Mouse (Mus musculus) heart, adult 2 months (tissue): ENCODE results near the gene Nploc4. TPM values are rescaled to one million over a fixed set of nuclear protein-coding genes. Genes with fewer than 3 reads are reported as not detected.

Source experiments
- DNase-seq, 2 experiments: peaks; one replicate each; pipeline ENCODE4 v3.0.0; 2021
- H3K27ac ChIP-seq: fragments of 200-600 bp; 2 replicates; pipeline ENCODE4 v1.8.1; 2022
- H3K27me3 ChIP-seq: fragments of 200-500 bp; 2 replicates; pipeline ENCODE4 v1.6.1; 2012; ENCODE audit warnings: mild to moderate bottlenecking, low read length, inconsistent platforms, mixed read lengths; ENCODE audit not compliant: control insufficient read depth, insufficient read depth
- H3K36me3 ChIP-seq: fragments of 200-500 bp; 2 replicates; pipeline ENCODE4 v1.6.1; 2012; ENCODE audit warnings: low read length, inconsistent platforms; ENCODE audit not compliant: control insufficient read depth, insufficient read depth
- H3K4me1 ChIP-seq: fragments of 200-500 bp; 2 replicates; pipeline ENCODE4 v1.6.1; 2011; ENCODE audit warnings: low read length; ENCODE audit not compliant: control insufficient read depth, insufficient read depth
- H3K4me3 ChIP-seq: fragments of 200-600 bp; 2 replicates; pipeline ENCODE4 v1.8.1; 2022
- H3K79me2 ChIP-seq: fragments of 200-500 bp; replicated peaks from 2 replicates; pipeline ENCODE4 v1.6.1; 2012; ENCODE audit warnings: mild to moderate bottlenecking, inconsistent platforms, low read length, moderate library complexity, mixed read lengths; ENCODE audit not compliant: control insufficient read depth, insufficient read depth
- H3K9ac ChIP-seq: fragments of 200-500 bp; 2 replicates; pipeline ENCODE4 v1.6.1; 2012; ENCODE audit warnings: low read depth, mild to moderate bottlenecking, control low read depth, inconsistent platforms, low read length, mixed read lengths
- CTCF ChIP-seq: fragments of 200-600 bp; IDR thresholded peaks from 2 replicates; pipeline ENCODE4 v1.8.1; 2022; ENCODE audit warnings: antibody characterized with exemption, mild to moderate bottlenecking, moderate library complexity
- EP300 ChIP-seq: fragments of 200-500 bp; IDR thresholded peaks from 2 replicates; pipeline ENCODE4 v1.6.1; 2011; ENCODE audit warnings: low read depth, low read length, control low read depth; ENCODE audit not compliant: insufficient read depth
- POLR2A ChIP-seq: fragments of 200-500 bp; IDR thresholded peaks from 2 replicates; pipeline ENCODE4 v1.6.1; 2011; ENCODE audit warnings: mild to moderate bottlenecking, low read depth, low read length, control low read depth; ENCODE audit not compliant: insufficient read depth
- WGBS: fragments of 180-500 bp; shearing (Covaris S2); methylation state at CpG from one replicate; pipeline ENCODE4 v1.1.7; 2018; 5-methylcytosine and 5-hydroxymethylcytosine counted together
- intact Hi-C: fragments of 180-260 bp; cut with DNase I; formaldehyde crosslinking; loops from one replicate; pipeline ENCODE4 v1.15.1; 2025
- microRNA-seq, 2 experiments: library from miRNA; unstranded; fragments of <30 nt; microRNA quantifications; one replicate each; pipeline ENCODE4 v1.2.0; 2021
- polyA plus RNA-seq: library from polyadenylated mRNA; depleted of rRNA; stranded (reverse); fragments of >200 nt; gene quantifications from 2 replicates; pipeline ENCODE4 v1.2.3, GENCODE M21; 2012; rRNA removed
- total RNA-seq, 2 experiments: library from RNA; stranded (reverse); gene quantifications; 2 replicates each; pipeline ENCODE4 v1.2.3; 2021

Nploc4 gene
- total and polyA plus RNA-seq, 3 experiments: 36.6 to 58.4 (median 54.8) TPM

DNA sequence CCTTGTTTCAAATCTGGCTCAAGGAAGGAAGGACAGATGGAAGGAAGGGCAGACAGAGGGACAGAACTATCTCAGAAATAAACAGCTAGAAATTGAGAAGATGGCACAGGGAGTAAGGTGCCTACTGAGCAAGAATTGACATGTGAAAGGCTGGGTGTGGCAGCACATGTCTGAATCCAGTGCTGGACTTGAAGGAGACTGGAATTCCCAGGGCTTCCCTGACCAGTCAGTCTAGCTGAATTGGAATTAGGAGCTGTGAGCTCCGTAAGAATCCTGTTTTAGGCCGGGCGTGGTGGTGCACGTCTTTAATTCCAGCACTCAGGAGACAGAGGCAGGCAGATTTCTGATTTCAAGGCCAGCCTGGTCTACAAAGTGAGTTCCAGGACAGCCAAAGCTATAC lies 95.8 kb downstream of the Nploc4 start:
- no peak overlapping the region for H3K9ac ChIP-seq
- H3K4me3 ChIP-seq: no peak overlapping the region
- no peak overlapping the region for H3K27ac ChIP-seq
- DNase-seq: no peak
- intact Hi-C loops: no loop called here
- H3K79me2 ChIP-seq: no peaks in the 10 kb centered on the region
- TF ChIP-seq EP300: no peak
- TF ChIP-seq CTCF: no peak
- no peak for TF ChIP-seq POLR2A
- H3K36me3 ChIP-seq: peaks cover 5% of the 10 kb centered on the region
- H3K4me1 ChIP-seq: peaks cover 5% of the 10 kb centered on the region
- no peaks in the 10 kb centered on the region for H3K27me3 ChIP-seq
- WGBS: 93% methylated on average over 4 of the region's 4 CpGs

DNA sequence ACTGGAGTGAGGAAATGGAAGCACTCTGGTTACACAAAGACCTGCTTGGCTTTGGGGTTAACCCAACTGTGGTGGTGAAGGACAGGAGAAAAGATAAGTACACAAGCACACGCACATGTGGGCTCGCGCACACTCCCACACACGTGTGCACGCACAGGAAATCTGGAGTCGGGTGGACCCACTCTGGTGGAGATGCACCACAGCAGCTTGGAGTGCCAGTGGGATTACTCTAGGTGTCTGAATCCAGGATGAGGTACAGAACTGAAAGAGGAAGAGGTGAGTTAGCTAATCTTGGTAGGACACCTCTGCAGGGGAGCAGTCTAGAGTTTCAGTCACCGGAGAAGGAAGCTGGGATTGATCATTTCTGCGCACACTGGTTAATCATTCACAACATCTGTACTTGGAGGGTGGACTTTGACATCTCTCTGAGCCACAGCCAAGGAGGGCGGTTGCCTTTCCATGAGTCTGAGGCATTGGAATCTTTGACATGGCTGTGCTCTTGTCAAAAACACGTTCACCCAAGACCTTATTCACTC lies 97.5 kb downstream of the Nploc4 start:
- Histone ChIP-seq H3K36me3 (peaks cover under 1% of the 10 kb centered on the region), H3K27me3 (no peaks in the 10 kb centered on the region), H3K4me3 (no peak overlapping the region), H3K27ac (no peak overlapping the region), H3K79me2 (no peaks in the 10 kb centered on the region), H3K9ac (no peak overlapping the region), H3K4me1 (peaks cover under 1% of the 10 kb centered on the region; the same call in 1 of the 2 replicates)
- WGBS: 79% methylated on average over 10 of the region's 10 CpGs
- intact Hi-C loops: no loop called here
- no peak for DNase-seq
- TF ChIP-seq POLR2A: no peak
- TF ChIP-seq CTCF: no peak
- no peak for TF ChIP-seq EP300

- 79% methylated on average over 3 of the region's 3 CpGs for WGBS
- no peaks in the 10 kb centered on the region for H3K4me1 ChIP-seq
- intact Hi-C loops: no loop called here
These were observed 98.7 kb downstream of the Nploc4 start for GRCm38 (mm10) chr11:120338786-120339185.

DNA sequence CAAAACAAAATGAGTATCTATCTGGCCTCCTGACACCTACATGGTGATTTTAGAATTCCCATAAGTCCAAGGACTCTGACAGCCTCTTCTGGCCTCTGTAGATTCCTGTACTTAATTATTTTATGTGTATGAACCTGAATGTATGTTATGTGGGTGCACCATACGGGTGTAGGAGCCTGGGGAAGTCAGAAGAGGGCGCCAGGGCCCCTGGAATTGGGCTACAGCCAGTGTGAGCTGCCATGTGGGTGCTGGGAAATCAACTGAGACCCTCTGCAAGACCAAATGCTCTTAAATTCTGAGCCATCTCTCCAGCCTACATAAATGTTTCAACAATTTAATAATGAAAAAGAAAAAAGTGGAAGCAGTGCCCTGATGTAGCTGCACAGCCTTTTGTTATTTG lies 100.1 kb downstream of the Nploc4 start:
- Histone ChIP-seq H3K27ac (no peak overlapping the region), H3K4me1 (no peaks in the 10 kb centered on the region), H3K4me3 (no peak overlapping the region), H3K79me2 (no peaks in the 10 kb centered on the region), H3K27me3 (no peaks in the 10 kb centered on the region), H3K9ac (no peak overlapping the region), H3K36me3 (no peaks in the 10 kb centered on the region)
- 55% methylated on average over 2 of the region's 2 CpGs for WGBS
- TF ChIP-seq EP300 (no peak), CTCF (0 out of 2 replicates have a peak, but pooled peaks have one; percentile 7), POLR2A (no peak)
- intact Hi-C loops: no loop called here
- DNase-seq: no peak

More at GRCm38 (mm10) chr11:120338786-120339185, 98.7 kb downstream of the Nploc4 start:
- H3K4me3 ChIP-seq: no peak overlapping the region
- DNase-seq: no peak
- no peak overlapping the region for H3K27ac ChIP-seq
- no peaks in the 10 kb centered on the region for H3K79me2 ChIP-seq
- TF ChIP-seq EP300 (no peak), POLR2A (no peak), CTCF (no peak)
- H3K9ac ChIP-seq: no peak overlapping the region
- no peaks in the 10 kb centered on the region for H3K36me3 ChIP-seq
- no peaks in the 10 kb centered on the region for H3K27me3 ChIP-seq

DNA sequence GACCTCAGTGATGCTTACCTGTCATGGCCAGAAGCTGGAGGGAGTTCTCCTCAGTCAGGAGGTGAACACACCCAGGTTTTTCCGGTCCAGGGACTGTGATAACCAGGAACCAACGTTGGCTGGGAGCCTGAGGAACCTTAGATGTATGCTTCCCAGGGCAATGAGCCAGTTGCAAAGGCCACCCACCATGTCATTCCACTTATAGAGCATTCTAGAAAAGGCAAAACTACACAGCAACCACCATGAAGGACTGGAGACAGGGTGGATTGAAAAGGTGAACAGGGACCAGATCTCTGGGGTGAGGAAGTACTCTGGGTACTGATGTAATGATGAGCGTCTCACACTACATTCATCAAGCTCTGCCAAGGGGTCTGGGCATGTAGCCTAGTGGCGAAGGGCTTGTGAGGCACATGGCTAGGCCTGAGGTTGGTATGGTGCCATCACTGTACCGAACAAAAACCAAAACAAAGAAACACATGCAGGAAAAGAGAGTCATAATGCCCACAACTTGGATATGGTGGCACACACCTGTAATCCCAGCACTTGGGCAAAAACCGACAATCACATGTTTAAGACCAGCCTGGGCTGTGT lies 102.0 kb downstream of the Nploc4 start:
- no peak overlapping the region for H3K9ac ChIP-seq
- no peaks in the 10 kb centered on the region for H3K79me2 ChIP-seq
- no peaks in the 10 kb centered on the region for H3K36me3 ChIP-seq
- no peak for TF ChIP-seq CTCF
- intact Hi-C loops: no loop called here
- no peak overlapping the region for H3K4me3 ChIP-seq
- 49% methylated on average over 6 of the region's 6 CpGs for WGBS
- no peak for DNase-seq
- no peaks in the 10 kb centered on the region for H3K4me1 ChIP-seq
- H3K27me3 ChIP-seq: no peaks in the 10 kb centered on the region
- H3K27ac ChIP-seq: no peak overlapping the region

Small RNAs within 50 kb of the gene (microRNA-seq; reads per million reads assigned to microRNA genes)
- gene Gm23419: 0 reads per million in 2 experiments
- gene Mir6935: 0.39 to 0.56 reads per million in 2 experiments

Other genes with a start within 250 kb of the Nploc4 start
- gene Bahcc1, start 204.8 kb downstream of the Nploc4 start, total RNA-seq: 1 to 10 TPM; 5.4 to 9.7 TPM
- gene Bahcc1, start 204.8 kb downstream of the Nploc4 start, polyA plus RNA-seq: 5.9 and 6.4 TPM in 2 replicates
- 100 to 1,000 TPM; 222 to 321 TPM for gene Actg1, start 89.2 kb downstream of the Nploc4 start, total RNA-seq
- gene Actg1, start 89.2 kb downstream of the Nploc4 start, polyA plus RNA-seq: 510 and 694 TPM in 2 replicates
- not detected for gene Fscn2, start 76.2 kb downstream of the Nploc4 start, total RNA-seq
- gene Fscn2, start 76.2 kb downstream of the Nploc4 start, polyA plus RNA-seq: 0.15 and 0.21 TPM in 2 replicates
- gene Faap100, start 58.9 kb downstream of the Nploc4 start, total RNA-seq: 10 to 100 TPM; 13.0 to 13.4 TPM
- 25.8 and 27.3 TPM in 2 replicates for gene Faap100, start 58.9 kb downstream of the Nploc4 start, polyA plus RNA-seq
- 1 to 10 TPM in 1 of 2 experiments, under 1 TPM in 1; 0.42 to 1.5 TPM for gene Tspan10, start 4.9 kb upstream of the Nploc4 start, total RNA-seq
- 0.09 and 0.41 TPM in 2 replicates for gene Tspan10, start 4.9 kb upstream of the Nploc4 start, polyA plus RNA-seq
- under 1 TPM; 0.52 to 0.76 TPM for gene Pde6g, start 15.8 kb upstream of the Nploc4 start, total RNA-seq
- 0.53 and 1.3 TPM in 2 replicates for gene Pde6g, start 15.8 kb upstream of the Nploc4 start, polyA plus RNA-seq
- 10 to 100 TPM; 57.4 to 61.6 TPM for gene Oxld1, start 20.4 kb upstream of the Nploc4 start, total RNA-seq
- 52.0 and 59.4 TPM in 2 replicates for gene Oxld1, start 20.4 kb upstream of the Nploc4 start, polyA plus RNA-seq
- 1 to 10 TPM; 5.8 to 6.0 TPM for gene Ccdc137, start 20.4 kb upstream of the Nploc4 start, total RNA-seq
- gene Ccdc137, start 20.4 kb upstream of the Nploc4 start, polyA plus RNA-seq: 6.7 and 11.7 TPM in 2 replicates
- 10 to 100 TPM in 1 of 2 experiments, 1 to 10 TPM in 1; 9.1 to 10.8 TPM for gene Arl16, start 29.9 kb upstream of the Nploc4 start, total RNA-seq
- 13.6 and 17.1 TPM in 2 replicates for gene Arl16, start 29.9 kb upstream of the Nploc4 start, polyA plus RNA-seq
- 100 to 1,000 TPM; 207 to 232 TPM for gene Mrpl12, start 46.9 kb upstream of the Nploc4 start, total RNA-seq
- gene Mrpl12, start 46.9 kb upstream of the Nploc4 start, polyA plus RNA-seq: 199 and 200 TPM in 2 replicates
- 10 to 100 TPM; 14.1 to 14.6 TPM for gene Slc25a10, start 54.1 kb upstream of the Nploc4 start, total RNA-seq
- gene Slc25a10, start 54.1 kb upstream of the Nploc4 start, polyA plus RNA-seq: 32.6 and 40.9 TPM in 2 replicates
- under 1 TPM; 0.68 to 0.73 TPM for gene Gcgr, start 93.0 kb upstream of the Nploc4 start, total RNA-seq
- 2.1 and 2.3 TPM in 2 replicates for gene Gcgr, start 93.0 kb upstream of the Nploc4 start, polyA plus RNA-seq
- 10 to 100 TPM; 38.5 to 43.9 TPM for gene Mcrip1, start 112.0 kb upstream of the Nploc4 start, total RNA-seq
- gene Mcrip1, start 112.0 kb upstream of the Nploc4 start, polyA plus RNA-seq: 84.9 and 97.4 TPM in 2 replicates
- under 1 TPM in 1 of 2 experiments, not detected in 1; 0.34 TPM for gene Ppp1r27, start 113.4 kb upstream of the Nploc4 start, total RNA-seq
- 0.64 and 0.96 TPM in 2 replicates for gene Ppp1r27, start 113.4 kb upstream of the Nploc4 start, polyA plus RNA-seq
- 100 to 1,000 TPM; 221 to 246 TPM for gene P4hb, start 135.5 kb upstream of the Nploc4 start, total RNA-seq
- gene P4hb, start 135.5 kb upstream of the Nploc4 start, polyA plus RNA-seq: 115 and 174 TPM in 2 replicates
- 100 to 1,000 TPM; 139 to 144 TPM for gene Arhgdia, start 143.9 kb upstream of the Nploc4 start, total RNA-seq
- 245 and 257 TPM in 2 replicates for gene Arhgdia, start 143.9 kb upstream of the Nploc4 start, polyA plus RNA-seq
- gene Alyref, start 160.7 kb upstream of the Nploc4 start, total RNA-seq: 10 to 100 TPM; 48.7 to 52.0 TPM
- 13.6 and 15.6 TPM in 2 replicates for gene Alyref, start 160.7 kb upstream of the Nploc4 start, polyA plus RNA-seq
- 10 to 100 TPM; 79.9 to 89.0 TPM for gene Anapc11, start 160.7 kb upstream of the Nploc4 start, total RNA-seq
- 87.8 and 105 TPM in 2 replicates for gene Anapc11, start 160.7 kb upstream of the Nploc4 start, polyA plus RNA-seq
- not detected for gene Npb, start 170.8 kb upstream of the Nploc4 start, total RNA-seq
- not detected in 2 replicates for gene Npb, start 170.8 kb upstream of the Nploc4 start, polyA plus RNA-seq
- gene Pcyt2, start 180.2 kb upstream of the Nploc4 start, total RNA-seq: 10 to 100 TPM; 51.8 to 55.6 TPM
- gene Pcyt2, start 180.2 kb upstream of the Nploc4 start, polyA plus RNA-seq: 111 and 125 TPM in 2 replicates
- gene Sirt7, start 187.5 kb upstream of the Nploc4 start, total RNA-seq: 1 to 10 TPM; 7.0 to 7.4 TPM
- gene Sirt7, start 187.5 kb upstream of the Nploc4 start, polyA plus RNA-seq: 23.7 and 25.9 TPM in 2 replicates
- gene Mafg, start 195.9 kb upstream of the Nploc4 start, total RNA-seq: 10 to 100 TPM; 35.7 to 45.2 TPM
- 32.8 and 37.2 TPM in 2 replicates for gene Mafg, start 195.9 kb upstream of the Nploc4 start, polyA plus RNA-seq
- 1 to 10 TPM in 1 of 2 experiments, under 1 TPM in 1; 0.81 to 1.2 TPM for gene Pycr1, start 206.1 kb upstream of the Nploc4 start, total RNA-seq
- 3.9 and 4.9 TPM in 2 replicates for gene Pycr1, start 206.1 kb upstream of the Nploc4 start, polyA plus RNA-seq
- gene Myadml2, start 210.4 kb upstream of the Nploc4 start, total RNA-seq: 10 to 100 TPM; 77.6 to 87.3 TPM
- gene Myadml2, start 210.4 kb upstream of the Nploc4 start, polyA plus RNA-seq: 55.1 and 68.3 TPM in 2 replicates
- gene Notum, start 223.5 kb upstream of the Nploc4 start, total RNA-seq: under 1 TPM in 1 of 2 experiments, not detected in 1; 0.23 TPM
- gene Notum, start 223.5 kb upstream of the Nploc4 start, polyA plus RNA-seq: 0.18 and 0.35 TPM in 2 replicates
- gene Aspscr1, start 235.3 kb upstream of the Nploc4 start, total RNA-seq: 10 to 100 TPM; 35.2 to 38.3 TPM
- gene Aspscr1, start 235.3 kb upstream of the Nploc4 start, polyA plus RNA-seq: 38.4 and 38.6 TPM in 2 replicates